Mouse (Mus musculus) R1 (cell line): Measurements from ENCODE around the gene Ptgs1.
"Not testable (repeated sequence)": the region's sequence is repeated elsewhere in the genome, so short reads cannot be mapped to it uniquely, and the experiment has no call there.

Experiments used
- DNase-seq: peaks from one replicate; pipeline ENCODE4 v3.0.0-alpha.2; 2018; ENCODE audit warnings: low read depth, low spot score

Gene Ptgs1

GRCm38 (mm10) chr2:36230366-36230765, at the start of gene Ptgs1:
Ptgs1 (plus strand) TSS chr2:36230426.
- DNase-seq = no peak

- DNase-seq = not testable (repeated sequence)
Measured at GRCm38 (mm10) chr2:36181587-36182368, 48.4 kb upstream of the Ptgs1 start.

GRCm38 (mm10) chr2:36183278-36183677, 46.9 kb upstream of the Ptgs1 start:
- no peak for DNase-seq

GRCm38 (mm10) chr2:36184192-36184591, 46.0 kb upstream of the Ptgs1 start:
- DNase-seq = no peak

GRCm38 (mm10) chr2:36184876-36185275, 45.4 kb upstream of the Ptgs1 start:
- DNase-seq = no peak

GRCm38 (mm10) chr2:36189200-36189599, 41.0 kb upstream of the Ptgs1 start:
- DNase-seq = not testable (repeated sequence)

- no peak for DNase-seq
Measured at GRCm38 (mm10) chr2:36191098-36191941, 38.9 kb upstream of the Ptgs1 start.

- no peak for DNase-seq
Measured at GRCm38 (mm10) chr2:36197021-36197420, 33.2 kb upstream of the Ptgs1 start.

GRCm38 (mm10) chr2:36197919-36198881, 32.0 kb upstream of the Ptgs1 start:
- peak; percentile 89 for DNase-seq

- no peak for DNase-seq
Measured at GRCm38 (mm10) chr2:36198882-36199262, 31.4 kb upstream of the Ptgs1 start.

GRCm38 (mm10) chr2:36200813-36201212, 29.4 kb upstream of the Ptgs1 start:
- no peak for DNase-seq

GRCm38 (mm10) chr2:36201756-36202610, 28.2 kb upstream of the Ptgs1 start:
- peak; percentile 17 for DNase-seq

- no peak for DNase-seq
Measured at GRCm38 (mm10) chr2:36202611-36202880, 27.7 kb upstream of the Ptgs1 start.

- DNase-seq = peak; percentile 56
Measured at GRCm38 (mm10) chr2:36203011-36203825, 27.0 kb upstream of the Ptgs1 start.

GRCm38 (mm10) chr2:36204595-36204994, 25.6 kb upstream of the Ptgs1 start:
- peak; percentile 12 for DNase-seq

GRCm38 (mm10) chr2:36207071-36207470, 23.2 kb upstream of the Ptgs1 start:
- DNase-seq = no peak

GRCm38 (mm10) chr2:36210796-36211195, 19.4 kb upstream of the Ptgs1 start:
- DNase-seq = peak; percentile 17

GRCm38 (mm10) chr2:36211785-36212184, 18.4 kb upstream of the Ptgs1 start:
- DNase-seq = no peak

- no peak for DNase-seq
Measured at GRCm38 (mm10) chr2:36213108-36213507, 17.1 kb upstream of the Ptgs1 start.

- peak; percentile 83 for DNase-seq
Measured at GRCm38 (mm10) chr2:36214023-36214422, 16.2 kb upstream of the Ptgs1 start.
